Mouse (Mus musculus) MEL (cell line): Measurements from ENCODE around the gene Klri2. TPM values are rescaled to one million over a fixed set of nuclear protein-coding genes. Genes with fewer than 3 reads are reported as not detected.

Source experiments
- DNase-seq: peaks from one replicate; pipeline ENCODE4 v3.0.0; 2011; ENCODE audit warnings: low read depth, low spot score
- H3K27ac ChIP-seq: 2 replicates; pipeline ENCODE4 v1.5.1; 2012; ENCODE audit warnings: low read depth, mild to moderate bottlenecking, control low read depth, low read length, moderate library complexity; ENCODE audit not compliant: control insufficient read depth
- H3K27me3 ChIP-seq, 2 experiments: fragments of 150-350 bp in 1 of 2; sonication (generic) in 1 of 2; 2 replicates each; pipeline ENCODE4 v1.6.1; 2012; ENCODE audit warnings: low read length in 2 of 2, mild to moderate bottlenecking in 2 of 2, improper control_type of control experiment in 1 of 2, moderate library complexity in 1 of 2; ENCODE audit not compliant: insufficient read depth in 2 of 2, control insufficient read depth in 1 of 2
- H3K36me3 ChIP-seq, 2 experiments: 2 replicates each; pipeline ENCODE4 v1.6.1; 2012 to 2014; ENCODE audit warnings: low read length in 2 of 2, improper control_type of control experiment in 1 of 2, inconsistent platforms in 1 of 2, mild to moderate bottlenecking in 1 of 2; ENCODE audit not compliant: insufficient read depth in 2 of 2, control insufficient read depth in 1 of 2
- H3K4me1 ChIP-seq, 2 experiments: fragments of 150-350 bp in 1 of 2; sonication (generic) in 1 of 2; 2 replicates each; pipeline ENCODE4 v1.6.1; 2012; ENCODE audit warnings: low read length in 2 of 2, improper control_type of control experiment in 1 of 2, mild to moderate bottlenecking in 1 of 2; ENCODE audit not compliant: insufficient read depth in 2 of 2, control insufficient read depth in 1 of 2
- H3K4me3 ChIP-seq, 2 experiments: fragments of 150-350 bp in 1 of 2; sonication (generic) in 1 of 2; 2 replicates each; pipeline ENCODE4 v1.5.1; 2012; ENCODE audit warnings: low read depth in 2 of 2, low read length in 2 of 2, mild to moderate bottlenecking in 2 of 2, moderate library complexity in 2 of 2, control low read depth in 1 of 2, improper control_type of control experiment in 1 of 2; ENCODE audit not compliant: control insufficient read depth in 1 of 2, insufficient read depth in 1 of 2
- H3K79me2 ChIP-seq: 2 replicates; pipeline ENCODE4 v1.6.1; 2012; ENCODE audit warnings: mild to moderate bottlenecking, low read length, moderate library complexity; ENCODE audit not compliant: control insufficient read depth, poor library complexity, insufficient read depth
- H3K9ac ChIP-seq: 2 replicates; pipeline ENCODE4 v1.6.1; 2012; ENCODE audit warnings: low read depth, mild to moderate bottlenecking, control low read depth, low read length, moderate library complexity; ENCODE audit not compliant: control insufficient read depth, poor library complexity, severe bottlenecking
- H3K9me3 ChIP-seq: fragments of 150-350 bp; sonication (generic); replicated peaks from 2 replicates; pipeline ENCODE4 v1.6.1; 2012; ENCODE audit warnings: mild to moderate bottlenecking, low read length, improper control_type of control experiment, moderate library complexity; ENCODE audit not compliant: insufficient read depth
- EP300 ChIP-seq, 2 experiments: IDR thresholded peaks; 2 replicates each; pipeline ENCODE4 v1.6.1; 2011; ENCODE audit warnings: improper control_type of control experiment in 2 of 2, low read length in 2 of 2, low read depth in 1 of 2, mild to moderate bottlenecking in 1 of 2
- GABPA ChIP-seq: IDR thresholded peaks from 2 replicates; pipeline ENCODE4 v1.6.1; 2012; ENCODE audit warnings: low read depth, mild to moderate bottlenecking, inconsistent platforms, low read length, improper control_type of control experiment, moderate library complexity
- HCFC1 ChIP-seq: IDR thresholded peaks from 2 replicates; pipeline ENCODE4 v1.6.1; 2012; ENCODE audit warnings: low read depth, mild to moderate bottlenecking, inconsistent platforms, low read length, improper control_type of control experiment, moderate library complexity
- JUND ChIP-seq: IDR thresholded peaks from 2 replicates; pipeline ENCODE4 v1.6.1; 2011; ENCODE audit warnings: low read depth, mild to moderate bottlenecking, improper control_type of control experiment, low read length
- KAT2A ChIP-seq: conservative IDR thresholded peaks from 2 replicates; pipeline ENCODE4 v1.6.1; 2012; ENCODE audit warnings: low read depth, low read length, improper control_type of control experiment, inconsistent platforms
- MAFK ChIP-seq: IDR thresholded peaks from 2 replicates; pipeline ENCODE4 v1.6.1; 2011; ENCODE audit warnings: low read depth, mild to moderate bottlenecking, low read length, improper control_type of control experiment, borderline replicate concordance
- MAZ ChIP-seq: IDR thresholded peaks from 2 replicates; pipeline ENCODE4 v1.6.1; 2012; ENCODE audit warnings: low read depth, mild to moderate bottlenecking, inconsistent platforms, low read length, improper control_type of control experiment
- MEF2A ChIP-seq: IDR thresholded peaks from 2 replicates; pipeline ENCODE4 v1.6.1; 2014; ENCODE audit warnings: low read depth, mild to moderate bottlenecking, inconsistent platforms, low read length, improper control_type of control experiment; ENCODE audit not compliant: poor library complexity, insufficient replicate concordance, severe bottlenecking; ENCODE audit errors: extremely low read depth
- MXI1 ChIP-seq: IDR thresholded peaks from 2 replicates; pipeline ENCODE4 v1.6.1; 2011; ENCODE audit warnings: mild to moderate bottlenecking, low read depth, low read length, improper control_type of control experiment
- NELFE ChIP-seq: IDR thresholded peaks from 2 replicates; pipeline ENCODE4 v1.6.1; 2011; ENCODE audit warnings: low read depth, low read length, improper control_type of control experiment
- POLR2AphosphoS2 ChIP-seq: IDR thresholded peaks from 2 replicates; pipeline ENCODE4 v1.6.1; 2011; ENCODE audit warnings: low read length, improper control_type of control experiment
- RAD21 ChIP-seq: IDR thresholded peaks from 2 replicates; pipeline ENCODE4 v1.6.1; 2011; ENCODE audit warnings: mild to moderate bottlenecking, low read depth, low read length, improper control_type of control experiment
- TAL1 ChIP-seq: IDR thresholded peaks from 2 replicates; pipeline ENCODE4 v1.6.1; 2012; ENCODE audit warnings: mild to moderate bottlenecking, inconsistent platforms, low read length, moderate library complexity, mixed read lengths
- TCF12 ChIP-seq: IDR thresholded peaks from 2 replicates; pipeline ENCODE4 v1.6.1; 2014; ENCODE audit warnings: low read depth, mild to moderate bottlenecking, inconsistent platforms, low read length, improper control_type of control experiment, moderate library complexity
- UBTF ChIP-seq: IDR thresholded peaks from 2 replicates; pipeline ENCODE4 v1.6.1; 2012; ENCODE audit warnings: low read depth, mild to moderate bottlenecking, inconsistent platforms, low read length, improper control_type of control experiment, moderate library complexity, borderline replicate concordance; ENCODE audit not compliant: insufficient read depth
- USF1 ChIP-seq: IDR thresholded peaks from 2 replicates; pipeline ENCODE4 v1.6.1; 2014; ENCODE audit warnings: low read depth, mild to moderate bottlenecking, inconsistent platforms, low read length, improper control_type of control experiment, moderate library complexity
- ZNF384 ChIP-seq: IDR thresholded peaks from 2 replicates; pipeline ENCODE4 v1.6.1; 2012; ENCODE audit warnings: low read depth, mild to moderate bottlenecking, inconsistent platforms, low read length, improper control_type of control experiment
- polyA plus RNA-seq, 2 experiments: library from polyadenylated mRNA; stranded (reverse) in 1 of 2; unstranded in 1 of 2; fragments of >175 nt in 1 of 2; fragments of >200 nt in 1 of 2; gene quantifications; 2 replicates each; pipeline versions ENCODE4 v1.2.1 to v1.2.4; 2012; ENCODE audit warnings: low replicate concordance in 2 of 2, low read depth in 1 of 2; ENCODE audit not compliant: insufficient read length in 2 of 2, insufficient read depth in 1 of 2, missing spikeins in 1 of 2
- total RNA-seq: library from RNA; depleted of rRNA; stranded (reverse); fragments of 300-350 nt; gene quantifications from 2 replicates; pipeline ENCODE4 v1.2.3, GENCODE M21; 2012

Klri2 gene
- total and polyA plus RNA-seq, 3 experiments: not detected

GRCm38 (mm10) chr6:129747016-129747653 is 6.9 kb upstream of the Klri2 start:
- no peaks in the 10 kb centered on the region for H3K4me1 ChIP-seq
- H3K27ac ChIP-seq: no peak overlapping the region
- H3K4me3 ChIP-seq: no peak overlapping the region
- no peaks in the 10 kb centered on the region for H3K79me2 ChIP-seq
- H3K27me3 ChIP-seq: no peaks in the 10 kb centered on the region
- H3K36me3 ChIP-seq: no peaks in the 10 kb centered on the region
- no peak overlapping the region for H3K9ac ChIP-seq
- no peak for TF ChIP-seq KAT2A
- TF ChIP-seq POLR2AphosphoS2: no peak
- no peak for TF ChIP-seq EP300 (IDR thresholded peaks at IDR 0.05; ENCODE audit: low read depth in 1 of 2, low read length in 2 of 2)
- TF ChIP-seq RAD21: no peak
- no peak for TF ChIP-seq ZNF384
- no peak for TF ChIP-seq JUND
- TF ChIP-seq UBTF: no peak
- no peak for TF ChIP-seq MEF2A
- TF ChIP-seq USF1: no peak
- no peak for TF ChIP-seq MAFK
- TF ChIP-seq TCF12: no peak
- no peak for TF ChIP-seq HCFC1
- TF ChIP-seq NELFE: no peak
- no peak for TF ChIP-seq MAZ
- DNase-seq: no peak
- H3K9me3 ChIP-seq: no peaks in the 10 kb centered on the region

GRCm38 (mm10) chr6:129746151-129746550 is 5.9 kb upstream of the Klri2 start:
- TF ChIP-seq TAL1 (no peak), POLR2AphosphoS2 (no peak), GABPA (no peak), MXI1 (no peak), MEF2A (no peak)
- Histone ChIP-seq H3K27me3 (no peaks in the 10 kb centered on the region), H3K9me3 (no peaks in the 10 kb centered on the region), H3K36me3 (no peaks in the 10 kb centered on the region), H3K79me2 (no peaks in the 10 kb centered on the region), H3K4me1 (no peaks in the 10 kb centered on the region), H3K9ac (no peak overlapping the region), H3K27ac (no peak overlapping the region), H3K4me3 (no peak overlapping the region)
- DNase-seq: no peak
